11 mouse cellular contexts compared by ENCODE assay signal in genomic region chr6:86879314-86879713, GRCm38 (mm10). TPM values are rescaled to one million over a fixed set of nuclear protein-coding genes. Genes with fewer than 3 reads are reported as not detected.
DNase-seq lines count a peak whose midpoint lies in the region; ATAC-seq and TF ChIP-seq lines count a peak whose summit lies in the region.
"Had no signal": no experiment of that assay in that cellular context is flagged by ENCODE, and none has a peak within 500 bp of the region (broad histone marks: within the 10 kb centered on the region; RNA-seq: fewer than 3 reads in every experiment).

No protein-coding gene starts in this region.

- no peak overlapping the region for H3K27ac ChIP-seq in hindbrain, postnatal 0 days
- H3K27ac ChIP-seq in hindbrain, embryonic 14.5 days, result no peak overlapping the region
- H3K27ac ChIP-seq: lung, embryonic 15.5 days; stomach, embryonic 15.5 days had no signal

- no peaks in the 10 kb centered on the region for H3K36me3 ChIP-seq in hindbrain, postnatal 0 days (ENCODE audit: insufficient read depth, low read length)
- H3K36me3 ChIP-seq in hindbrain, embryonic 14.5 days (replicated peaks; ENCODE audit: control insufficient read depth, insufficient read depth), result no peaks in the 10 kb centered on the region; the same call in 1 of the 2 replicates
- H3K36me3 ChIP-seq: lung, embryonic 15.5 days; stomach, embryonic 15.5 days had no signal

- H3K27me3 ChIP-seq in hindbrain, postnatal 0 days (ENCODE audit: insufficient read depth, low read length), result no peaks in the 10 kb centered on the region
- H3K27me3 ChIP-seq in hindbrain, embryonic 14.5 days (ENCODE audit: control insufficient read depth, insufficient read depth, low read length), result no peaks in the 10 kb centered on the region
- H3K27me3 ChIP-seq: lung, embryonic 15.5 days; stomach, embryonic 15.5 days had no signal

- peak; percentile 18 for DNase-seq in hindbrain, postnatal 0 days (ENCODE audit: low spot score)
- no peak for DNase-seq in hindbrain, embryonic 14.5 days (ENCODE audit: low spot score)
- DNase-seq in brain, adult 2 months (ENCODE audit: low read depth, low spot score), result peak; percentile 94
- peak; percentile 67 for DNase-seq in cerebellum, adult 9-11 months
- DNase-seq in layer of hippocampus, postnatal 14 days (ENCODE audit: low spot score in 2 of 2), result peak; percentile 29 to 86
- DNase-seq in thymus, postnatal 0 days (ENCODE audit: low spot score), result no peak
- DNase-seq in gastrocnemius, postnatal 36 days, result no peak
- no peak for DNase-seq in T-cell, adult 2 months (ENCODE audit: low spot score)

- 65% methylated on average over 4 of the region's 4 CpGs for WGBS in hindbrain, postnatal 0 days
- WGBS in hindbrain, embryonic 14.5 days, result 92% methylated on average over 4 of the region's 4 CpGs

- no peaks in the 10 kb centered on the region; the same call in 1 of the 2 replicates for H3K4me1 ChIP-seq in hindbrain, postnatal 0 days (ENCODE audit: insufficient read depth, low read length)
- H3K4me1 ChIP-seq in hindbrain, embryonic 14.5 days (replicated peaks; ENCODE audit: control insufficient read depth, insufficient read depth, low read length), result no peaks in the 10 kb centered on the region

- no peak overlapping the region for H3K4me2 ChIP-seq in hindbrain, postnatal 0 days (ENCODE audit: low read depth, low read length)
- no peak overlapping the region for H3K4me2 ChIP-seq in hindbrain, embryonic 14.5 days (replicated peaks)
- H3K4me2 ChIP-seq: lung, embryonic 15.5 days; stomach, embryonic 15.5 days had no signal

- ATAC-seq in hindbrain, postnatal 0 days, result no peak
- ATAC-seq in hindbrain, embryonic 14.5 days (ENCODE audit: low FRiP score), result no peak

- H3K4me3 ChIP-seq in hindbrain, postnatal 0 days (ENCODE audit: low read length), result no peak overlapping the region
- H3K4me3 ChIP-seq in hindbrain, embryonic 14.5 days (replicated peaks; ENCODE audit: low read length), result no peak overlapping the region
- H3K4me3 ChIP-seq: lung, embryonic 15.5 days; stomach, embryonic 15.5 days had no signal

- no peak for TF ChIP-seq CTCF in hindbrain, postnatal 0 days (IDR thresholded peaks at IDR 0.05; ENCODE audit: low read depth)

- no peak overlapping the region for H3K9ac ChIP-seq in hindbrain, postnatal 0 days (replicated peaks; ENCODE audit: low read length)
- H3K9ac ChIP-seq in hindbrain, embryonic 14.5 days, result no peak overlapping the region
- H3K9ac ChIP-seq: lung, embryonic 15.5 days; stomach, embryonic 15.5 days had no signal

- no peaks in the 10 kb centered on the region for H3K9me3 ChIP-seq in hindbrain, postnatal 0 days (ENCODE audit: low read length)
- H3K9me3 ChIP-seq in hindbrain, embryonic 14.5 days (ENCODE audit: control insufficient read depth, low read length), result no peaks in the 10 kb centered on the region
- H3K9me3 ChIP-seq: G1E; lung, embryonic 15.5 days; stomach, embryonic 15.5 days had no signal

- intact Hi-C loops in gastrocnemius, postnatal 36 days (cut with DNase I), result no loop called here

RNA-seq across cellular contexts. Expression of gene Aak1, which starts 30.0 kb away (rescaled TPM):
- 77.8 and 80.8 TPM in 2 replicates for total RNA-seq in hindbrain, postnatal 0 days (2014; rRNA removed)
- 27.0 and 32.6 TPM in 2 replicates for polyA plus RNA-seq in hindbrain, postnatal 0 days (2015; fragmentation: Nextera tagmentation; extraction: Ambion mirVana)
- 49.8 and 52.7 TPM in 2 replicates for polyA plus RNA-seq in hindbrain, embryonic 14.5 days (2014; fragmentation: Nextera tagmentation; extraction: Ambion mirVana)
- 100 to 1,000 TPM; 404 to 410 TPM for total RNA-seq in layer of hippocampus, postnatal 14 days (2021)
- 13.6 and 19.0 TPM in 2 replicates for polyA plus RNA-seq in thymus, postnatal 0 days (2015; fragmentation: Nextera tagmentation; extraction: Ambion mirVana)
- 10 to 100 TPM; 26.9 to 29.6 TPM for total RNA-seq in gastrocnemius, postnatal 36 days (2021)

Comparison
In these comparisons a context has a peak if more than half of its experiments do, and no peak if none do; other contexts are left out.
1. DNase-seq: peak in hindbrain, postnatal 0 days (single experiment), brain, adult 2 months (single experiment), cerebellum, adult 9-11 months (single experiment) and layer of hippocampus, postnatal 14 days (2 of 2); none in hindbrain, embryonic 14.5 days (single experiment), thymus, postnatal 0 days (single experiment), gastrocnemius, postnatal 36 days (0 of 2) and T-cell, adult 2 months (single experiment).